Mouse (Mus musculus) telencephalon, adult 2 months (tissue): Measurements from ENCODE around the gene Avpi1.
A peak's percentile ranks its signal among the peaks of the same experiment; 100 is the strongest.

ENCODE experiments used
- DNase-seq: peaks from one replicate; pipeline ENCODE4 v3.0.0-alpha.2; 2011; ENCODE audit warnings: low read depth, low spot score

Avpi1 gene

GRCm38 (mm10) chr19:42128787-42129508 lies at the start of gene Avpi1:
TSS of gene Avpi1 (minus strand) at chr19:42129059.
- peak; percentile 98 for DNase-seq

GRCm38 (mm10) chr19:42177461-42177860 lies 48.6 kb upstream of the Avpi1 start:
- DNase-seq, result no peak

GRCm38 (mm10) chr19:42176841-42177240 lies 48.0 kb upstream of the Avpi1 start:
- no peak for DNase-seq

GRCm38 (mm10) chr19:42170025-42170969 lies 41.4 kb upstream of the Avpi1 start:
- DNase-seq, result peak; percentile 90

- DNase-seq, result no peak
These were observed 40.6 kb upstream of the Avpi1 start for GRCm38 (mm10) chr19:42169322-42169975.

GRCm38 (mm10) chr19:42167489-42167888 lies 38.6 kb upstream of the Avpi1 start:
- DNase-seq, result no peak

GRCm38 (mm10) chr19:42166766-42167165 lies 37.9 kb upstream of the Avpi1 start:
- no peak for DNase-seq

- peak; percentile 53 for DNase-seq
These were observed 37.3 kb upstream of the Avpi1 start for GRCm38 (mm10) chr19:42166130-42166529.

- no peak for DNase-seq
These were observed 35.3 kb upstream of the Avpi1 start for GRCm38 (mm10) chr19:42164188-42164587.

- no peak for DNase-seq
These were observed 34.9 kb upstream of the Avpi1 start, which contains the start of gene Zfyve27 for GRCm38 (mm10) chr19:42163764-42164163. TSS of gene Zfyve27 (plus strand) at chr19:42163951.

- no peak for DNase-seq
These were observed 29.6 kb upstream of the Avpi1 start for GRCm38 (mm10) chr19:42158246-42159017.

GRCm38 (mm10) chr19:42157493-42158237 lies 28.8 kb upstream of the Avpi1 start:
- DNase-seq, result no peak

- peak; percentile 68 for DNase-seq
These were observed 23.1 kb upstream of the Avpi1 start for GRCm38 (mm10) chr19:42151990-42152389.

GRCm38 (mm10) chr19:42148569-42148860 lies 19.7 kb upstream of the Avpi1 start:
- DNase-seq, result peak; percentile 65

GRCm38 (mm10) chr19:42147769-42148568 lies 19.1 kb upstream of the Avpi1 start:
- DNase-seq, result no peak

- no peak for DNase-seq
These were observed 18.4 kb upstream of the Avpi1 start, which contains the start of gene Marveld1 for GRCm38 (mm10) chr19:42147170-42147768. TSS of gene Marveld1 (plus strand) at chr19:42147400.

- no peak for DNase-seq
These were observed 17.6 kb upstream of the Avpi1 start for GRCm38 (mm10) chr19:42146276-42147010.

- no peak for DNase-seq
These were observed 16.9 kb upstream of the Avpi1 start for GRCm38 (mm10) chr19:42145731-42146130.

GRCm38 (mm10) chr19:42145210-42145609 lies 16.4 kb upstream of the Avpi1 start:
- DNase-seq, result no peak
